Mouse (Mus musculus) erythroblast, adult 5-6 weeks (primary cell): ENCODE results near the gene Popdc3. TPM values are rescaled to one million over a fixed set of nuclear protein-coding genes. Genes with fewer than 3 reads are reported as not detected.
"Not testable (repeated sequence)": the region's sequence is repeated elsewhere in the genome, so short reads cannot be mapped to it uniquely, and the experiment has no call there.

Experiments used
- ATAC-seq: replicated peaks from 2 replicates; pipeline ENCODE4 v1.8.0; 2016; ENCODE audit warnings: moderate number of reproducible peaks, mild to moderate bottlenecking, moderate TSS enrichment, inconsistent platforms; ENCODE audit not compliant: poor library complexity, low FRiP score, severe bottlenecking
- total RNA-seq, 2 experiments: library from RNA; stranded (forward) in 1 of 2; stranded (reverse) in 1 of 2; fragments of 150-400 nt in 1 of 2; fragments of 200-764, 138-1000 nt in 1 of 2; gene quantifications; 2 replicates each; pipeline versions ENCODE4 v1.2.3 to v1.2.4; 2015 to 2017; ENCODE audit warnings: low replicate concordance in 2 of 2

Popdc3 gene
- total RNA-seq, 2 experiments from 2014 or later: not detected

- ATAC-seq: no peak
These were observed 15.7 kb downstream of the Popdc3 start for GRCm38 (mm10) chr10:45193330-45194310.

GRCm38 (mm10) chr10:45194531-45194930, 16.6 kb downstream of the Popdc3 start:
- ATAC-seq: no peak

- ATAC-seq: no peak
These were observed 26.7 kb downstream of the Popdc3 start for GRCm38 (mm10) chr10:45204582-45204981.

- ATAC-seq: no peak
These were observed 32.3 kb downstream of the Popdc3 start for GRCm38 (mm10) chr10:45210201-45210600.

GRCm38 (mm10) chr10:45216676-45217075, 38.8 kb downstream of the Popdc3 start:
- ATAC-seq: no peak

- no peak for ATAC-seq
These were observed 52.1 kb downstream of the Popdc3 start for GRCm38 (mm10) chr10:45229954-45230353.

GRCm38 (mm10) chr10:45233351-45233750, 55.5 kb downstream of the Popdc3 start:
- no peak for ATAC-seq

- ATAC-seq: no peak
These were observed 58.4 kb downstream of the Popdc3 start for GRCm38 (mm10) chr10:45236304-45236703.

GRCm38 (mm10) chr10:45237492-45237891, 59.6 kb downstream of the Popdc3 start:
- no peak for ATAC-seq

GRCm38 (mm10) chr10:45260477-45260876, 82.6 kb downstream of the Popdc3 start:
- ATAC-seq: no peak

- no peak for ATAC-seq
These were observed 84.2 kb downstream of the Popdc3 start for GRCm38 (mm10) chr10:45262126-45262525.

- no peak for ATAC-seq
These were observed 98.6 kb downstream of the Popdc3 start for GRCm38 (mm10) chr10:45276499-45276898.

- ATAC-seq: no peak
These were observed 99.1 kb downstream of the Popdc3 start for GRCm38 (mm10) chr10:45276995-45277394.

- no peak for ATAC-seq
These were observed 107.8 kb downstream of the Popdc3 start for GRCm38 (mm10) chr10:45285651-45286050.

GRCm38 (mm10) chr10:45288351-45288750, 110.5 kb downstream of the Popdc3 start:
- ATAC-seq: no peak

- no peak for ATAC-seq
These were observed 111.6 kb downstream of the Popdc3 start for GRCm38 (mm10) chr10:45289218-45290105.

GRCm38 (mm10) chr10:45290618-45291017, 112.7 kb downstream of the Popdc3 start:
- no peak for ATAC-seq

GRCm38 (mm10) chr10:45292159-45292558, 114.3 kb downstream of the Popdc3 start:
- ATAC-seq: not testable (repeated sequence)

GRCm38 (mm10) chr10:45295093-45295492, 117.2 kb downstream of the Popdc3 start:
- no peak for ATAC-seq

GRCm38 (mm10) chr10:45298503-45298902, 120.6 kb downstream of the Popdc3 start:
- ATAC-seq: no peak
